Mouse (Mus musculus) bone marrow macrophage, adult 2 months (primary cell): ENCODE measurements around the gene Kank4. TPM values are rescaled to one million over a fixed set of nuclear protein-coding genes. Genes with fewer than 3 reads are reported as not detected.
"Not testable (repeated sequence)": the region's sequence is repeated elsewhere in the genome, so short reads cannot be mapped to it uniquely, and the experiment has no call there.

Experiments used
- H3K27ac ChIP-seq: 2 replicates; pipeline ENCODE4 v1.5.1; 2012; ENCODE audit warnings: low read depth, low read length; ENCODE audit not compliant: insufficient read depth
- H3K4me1 ChIP-seq: 2 replicates; pipeline ENCODE4 v1.6.1; 2012; ENCODE audit warnings: low read length; ENCODE audit not compliant: control insufficient read depth, insufficient read depth
- H3K4me3 ChIP-seq: 2 replicates; pipeline ENCODE4 v1.5.1; 2012; ENCODE audit warnings: mild to moderate bottlenecking, low read length, moderate library complexity; ENCODE audit not compliant: insufficient read depth
- CTCF ChIP-seq: IDR thresholded peaks from 2 replicates; pipeline ENCODE4 v1.5.1; 2012; ENCODE audit warnings: low read depth, mild to moderate bottlenecking, low read length, moderate library complexity
- POLR2A ChIP-seq: IDR thresholded peaks from 2 replicates; pipeline ENCODE4 v1.6.1; 2012; ENCODE audit warnings: mild to moderate bottlenecking, low read depth, low read length, borderline replicate concordance
- polyA plus RNA-seq: library from polyadenylated mRNA; stranded (reverse); fragments of >200 nt; gene quantifications from 2 replicates; pipeline ENCODE4 v1.2.4, GENCODE M21; 2012; ENCODE audit not compliant: missing spikeins, insufficient read depth, insufficient read length

Gene Kank4
- polyA plus RNA-seq, result not detected in 2 replicates

DNA sequence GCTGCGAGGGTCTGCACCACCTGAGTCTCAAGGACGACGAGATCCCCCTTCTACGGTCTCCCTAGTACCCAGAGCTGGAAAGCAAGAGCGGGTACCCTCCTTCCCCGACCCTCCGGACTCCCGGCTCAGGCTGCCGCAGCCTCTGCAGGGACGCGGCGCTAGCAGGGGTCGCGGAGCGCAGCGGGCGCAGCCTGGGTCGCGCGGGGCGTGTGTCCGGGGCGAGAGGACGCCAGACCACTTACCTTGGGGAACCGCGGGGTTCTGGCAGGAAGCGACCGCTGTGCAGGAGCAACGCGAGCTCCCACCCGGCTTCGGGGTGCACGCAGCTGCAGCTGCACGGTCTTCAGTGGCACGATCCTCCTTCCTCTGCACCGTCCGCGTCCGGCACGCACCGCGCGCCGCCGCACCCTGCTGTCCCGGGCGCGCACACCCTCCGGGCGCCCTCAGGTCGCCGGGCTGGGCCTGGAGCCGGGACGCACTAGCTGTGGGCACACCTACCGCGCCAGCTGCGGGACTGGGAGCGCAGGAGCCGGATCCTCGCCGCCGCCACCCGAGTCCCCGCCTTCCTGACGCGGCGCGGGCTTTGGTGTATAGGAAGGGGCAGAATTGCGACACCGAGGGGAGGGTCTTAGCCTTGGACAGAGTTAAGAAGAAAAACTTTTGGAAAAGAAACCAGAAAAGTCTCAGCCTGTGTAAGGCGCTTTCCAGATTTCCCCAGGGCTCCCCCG is at the start of gene Kank4:
Kank4 (minus strand) TSS at position 354 of the 728 bp plus-strand sequence.
- Histone ChIP-seq H3K4me1 (no peaks in the 10 kb centered on the region), H3K4me3 (peak within 1 kb of the TSS; percentile 9; the same call in 1 of the 2 replicates), H3K27ac (no peak within 1 kb of the TSS)
- no peak for TF ChIP-seq POLR2A
- no peak for TF ChIP-seq CTCF

DNA sequence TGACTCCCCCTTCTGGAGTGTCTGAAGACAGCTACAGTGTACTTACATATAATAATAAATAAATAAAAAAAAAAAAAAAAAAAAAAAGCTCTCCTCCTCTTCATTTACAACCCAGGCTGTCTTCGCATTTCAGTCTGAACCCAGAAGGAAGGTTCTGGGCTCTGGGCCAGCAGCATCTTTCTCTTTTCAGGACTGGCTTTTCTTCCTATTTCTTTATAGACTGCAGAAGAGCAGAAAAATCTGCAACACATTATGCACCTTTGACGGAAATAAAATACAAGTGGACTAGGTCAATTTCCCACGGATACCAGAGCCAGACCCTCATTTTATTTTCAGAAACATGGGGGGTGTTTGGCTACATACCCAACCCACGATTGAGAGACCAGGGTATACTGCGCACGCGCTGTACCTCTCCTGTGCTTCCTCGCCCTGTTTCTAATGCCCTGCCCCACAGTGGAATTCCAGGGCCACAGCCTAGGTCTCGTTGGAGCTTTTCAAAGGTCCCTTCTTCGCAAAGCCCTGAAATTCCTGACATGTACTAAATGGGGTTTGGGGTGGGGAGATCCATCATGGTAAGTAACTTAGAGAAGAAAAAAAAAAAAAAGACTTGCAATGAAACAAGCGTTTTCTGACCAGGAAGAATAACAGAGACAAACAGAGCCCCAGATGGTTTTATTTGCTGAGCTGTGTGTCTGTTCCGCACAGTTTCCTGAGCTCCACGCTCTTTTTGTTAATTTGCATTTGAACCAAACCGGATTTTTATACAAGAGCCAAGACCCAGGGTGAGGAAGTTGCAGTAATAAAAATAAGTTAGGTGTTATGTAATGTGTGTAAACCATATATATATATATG is 48.3 kb upstream of the Kank4 start:
- no peak for TF ChIP-seq POLR2A
- no peak for TF ChIP-seq CTCF
- no peak overlapping the region for H3K4me3 ChIP-seq
- H3K4me1 ChIP-seq, result no peaks in the 10 kb centered on the region
- H3K27ac ChIP-seq, result no peak overlapping the region

GRCm38 (mm10) chr4:98864546-98864945 is 47.2 kb upstream of the Kank4 start:
- no peak overlapping the region for H3K4me3 ChIP-seq
- no peaks in the 10 kb centered on the region for H3K4me1 ChIP-seq
- H3K27ac ChIP-seq, result no peak overlapping the region
- TF ChIP-seq POLR2A, result no peak
- no peak for TF ChIP-seq CTCF

- H3K4me1 ChIP-seq, result no peaks in the 10 kb centered on the region
- H3K4me3 ChIP-seq, result no peak overlapping the region
- TF ChIP-seq CTCF, result no peak
- no peak for TF ChIP-seq POLR2A
- no peak overlapping the region for H3K27ac ChIP-seq
Measured at GRCm38 (mm10) chr4:98864094-98864493, 46.8 kb upstream of the Kank4 start.

DNA sequence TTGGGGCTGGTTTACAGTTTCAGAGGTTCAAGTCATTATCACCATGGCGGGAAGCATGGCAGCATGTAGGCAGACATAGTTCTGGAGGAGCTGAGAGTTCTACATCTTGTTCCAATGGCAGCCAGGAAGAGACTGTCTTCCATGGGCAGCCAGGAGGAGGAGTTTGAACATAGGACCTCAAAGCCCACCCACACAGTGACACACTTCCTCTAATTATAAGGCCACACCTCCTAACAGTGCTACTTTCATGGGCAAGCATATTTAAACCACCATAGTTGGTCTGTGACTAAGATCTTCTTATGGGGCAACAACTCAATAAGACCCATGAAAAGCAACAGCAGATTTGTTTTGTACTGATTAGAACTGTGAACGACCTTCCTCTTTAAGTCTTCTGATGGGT is 46.1 kb upstream of the Kank4 start:
- TF ChIP-seq POLR2A (no peak), CTCF (no peak)
- H3K4me3 ChIP-seq, result no peak overlapping the region
- no peaks in the 10 kb centered on the region for H3K4me1 ChIP-seq
- H3K27ac ChIP-seq, result no peak overlapping the region

DNA sequence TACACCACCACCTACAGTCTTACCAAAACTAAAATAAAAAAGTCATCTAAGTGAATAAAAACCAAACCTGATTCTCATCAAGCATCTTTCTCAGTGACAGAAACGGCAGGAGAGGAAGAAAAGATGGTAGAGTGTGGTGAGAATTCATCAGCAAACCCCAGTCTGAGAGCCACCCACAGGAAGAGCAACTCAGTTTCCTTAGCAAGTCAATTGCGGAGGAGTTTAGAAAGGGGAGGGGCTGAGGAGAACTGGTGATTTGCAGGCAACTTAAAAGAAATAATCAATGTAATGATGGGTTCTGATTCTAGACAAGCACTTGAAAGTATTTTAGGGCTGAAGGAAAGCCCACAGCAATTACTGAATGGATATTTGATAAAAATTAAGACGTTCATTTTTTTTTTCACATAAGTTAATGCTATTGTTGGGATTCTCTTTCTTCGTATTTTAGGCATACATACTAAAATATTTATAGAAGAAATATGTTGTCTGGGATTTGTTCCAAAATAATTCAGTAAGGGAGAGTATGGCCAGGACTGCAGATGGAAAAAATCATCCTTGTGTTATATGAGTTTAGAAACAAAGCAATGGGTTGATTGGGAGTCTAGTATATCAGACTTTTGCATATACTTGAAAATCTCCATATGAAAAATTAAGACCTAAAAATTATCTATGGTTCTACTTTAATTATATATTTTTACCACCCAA is 41.0 kb upstream of the Kank4 start:
- Histone ChIP-seq H3K27ac (no peak overlapping the region), H3K4me1 (no peaks in the 10 kb centered on the region), H3K4me3 (no peak overlapping the region)
- TF ChIP-seq CTCF (no peak), POLR2A (no peak)

DNA sequence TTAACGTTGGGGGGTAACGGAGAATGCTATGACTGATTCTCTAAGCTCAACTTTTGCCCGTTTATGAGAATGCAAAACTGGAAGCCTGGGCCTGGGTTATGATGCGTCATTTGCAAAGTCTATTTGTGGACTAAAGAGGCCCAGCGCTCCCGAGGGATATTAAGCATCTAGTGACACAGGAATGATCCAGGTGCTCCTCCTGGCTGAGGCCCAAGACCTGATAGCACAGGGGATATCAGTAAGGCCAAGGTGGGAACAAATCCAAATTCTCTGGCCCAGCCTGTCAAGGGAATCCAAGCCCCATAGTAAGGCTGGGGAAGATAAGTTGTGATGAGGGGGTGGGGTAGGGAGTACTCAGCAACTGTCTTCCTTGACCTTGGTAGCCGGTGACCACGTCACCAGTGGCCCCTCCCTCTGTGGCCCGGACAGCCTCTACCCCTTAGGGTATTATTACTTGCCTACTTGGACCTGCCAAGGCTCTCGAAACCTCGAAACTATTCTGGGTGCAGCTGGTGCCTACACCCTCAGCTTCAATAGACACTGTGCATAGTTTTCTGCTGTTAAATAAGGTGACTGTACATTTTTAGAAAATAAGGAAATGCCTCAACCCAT is 39.8 kb upstream of the Kank4 start:
- Histone ChIP-seq H3K4me1 (no peaks in the 10 kb centered on the region), H3K4me3 (no peak overlapping the region), H3K27ac (no peak overlapping the region)
- no peak for TF ChIP-seq POLR2A
- TF ChIP-seq CTCF, result no peak

DNA sequence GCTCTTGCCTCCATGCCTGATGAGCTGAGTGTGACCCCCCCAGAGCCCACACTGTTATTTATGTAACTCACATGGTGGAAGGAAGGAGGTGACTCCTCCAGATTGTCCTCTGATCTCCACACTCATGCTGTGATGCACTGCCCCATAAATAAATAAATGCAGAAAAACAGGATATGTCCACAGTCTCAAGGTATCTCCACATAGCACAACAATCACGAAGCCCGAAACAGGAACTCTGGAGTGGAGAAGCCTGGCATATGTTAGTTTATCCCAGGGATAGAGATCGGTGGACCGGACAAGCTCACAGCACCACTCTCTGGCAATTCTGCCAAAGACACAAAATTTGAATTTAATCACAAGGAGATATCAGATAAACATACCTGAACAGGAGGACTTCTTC is 36.6 kb upstream of the Kank4 start:
- H3K4me3 ChIP-seq, result no peak overlapping the region
- TF ChIP-seq POLR2A, result no peak
- no peak for TF ChIP-seq CTCF
- no peak overlapping the region for H3K27ac ChIP-seq
- H3K4me1 ChIP-seq, result no peaks in the 10 kb centered on the region

GRCm38 (mm10) chr4:98850485-98850884 is 33.1 kb upstream of the Kank4 start:
- H3K4me3 ChIP-seq, H3K27ac ChIP-seq, H3K4me1 ChIP-seq: not testable (repeated sequence)
